Mouse (Mus musculus): Measurements from ENCODE around the gene Acsf2.

GRCm38 (mm10) chr11:94600447-94600846 is 1.2 kb downstream of the Acsf2 start:
- TF ChIP-seq POLR2A (IDR thresholded peaks at IDR 0.05; ENCODE audit: insufficient read depth, low read length) = no peak
- TF ChIP-seq CTCF (IDR thresholded peaks at IDR 0.05; ENCODE audit: low read depth, low read length) = no peak
- no peak for TF ChIP-seq EP300 (IDR thresholded peaks at IDR 0.05; ENCODE audit: insufficient read depth, low read depth, low read length)
